Mouse (Mus musculus): Measurements from ENCODE around the gene Prmt1.

Gene Prmt1

GRCm38 (mm10) chr7:45013366-45014095 lies 27.2 kb upstream of the Prmt1 start:
- no peak for DNase-seq (ENCODE audit: extremely low read depth, insufficient read length, low spot score)

GRCm38 (mm10) chr7:45012824-45013223 lies 26.5 kb upstream of the Prmt1 start:
- DNase-seq (ENCODE audit: extremely low read depth, insufficient read length, low spot score) = no peak

GRCm38 (mm10) chr7:45012011-45012410 lies 25.6 kb upstream of the Prmt1 start:
- DNase-seq (ENCODE audit: extremely low read depth, insufficient read length, low spot score) = no peak

- no peak for DNase-seq (ENCODE audit: extremely low read depth, insufficient read length, low spot score)
These were observed 22.0 kb upstream of the Prmt1 start for GRCm38 (mm10) chr7:45008411-45008810.

- no peak for DNase-seq (ENCODE audit: extremely low read depth, insufficient read length, low spot score)
These were observed 21.5 kb upstream of the Prmt1 start for GRCm38 (mm10) chr7:45007846-45008245.

- DNase-seq (ENCODE audit: extremely low read depth, insufficient read length, low spot score) = no peak
These were observed 20.8 kb upstream of the Prmt1 start for GRCm38 (mm10) chr7:45007141-45007540.

GRCm38 (mm10) chr7:45006503-45006902 lies 20.1 kb upstream of the Prmt1 start:
- DNase-seq (ENCODE audit: extremely low read depth, insufficient read length, low spot score) = no peak

GRCm38 (mm10) chr7:45005321-45005992 lies 19.1 kb upstream of the Prmt1 start:
- no peak for DNase-seq (ENCODE audit: extremely low read depth, insufficient read length, low spot score)

- no peak for DNase-seq (ENCODE audit: extremely low read depth, insufficient read length, low spot score)
These were observed 18.2 kb upstream of the Prmt1 start for GRCm38 (mm10) chr7:45004546-45004945.

GRCm38 (mm10) chr7:45002440-45002839 lies 16.1 kb upstream of the Prmt1 start:
- peak; percentile 56 for DNase-seq (ENCODE audit: extremely low read depth, insufficient read length, low spot score)

- DNase-seq (ENCODE audit: extremely low read depth, insufficient read length, low spot score) = no peak
These were observed 14.3 kb upstream of the Prmt1 start for GRCm38 (mm10) chr7:45000539-45001114.

GRCm38 (mm10) chr7:44999753-45000152 lies 13.4 kb upstream of the Prmt1 start:
- no peak for DNase-seq (ENCODE audit: extremely low read depth, insufficient read length, low spot score)

GRCm38 (mm10) chr7:44998501-44998955 lies 12.2 kb upstream of the Prmt1 start, which contains the start of gene Bcl2l12:
TSS of gene Bcl2l12 (minus strand) at chr7:44998712.
- DNase-seq (ENCODE audit: extremely low read depth, insufficient read length, low spot score) = peak; percentile 88

- no peak for DNase-seq (ENCODE audit: extremely low read depth, insufficient read length, low spot score)
These were observed 11.6 kb upstream of the Prmt1 start for GRCm38 (mm10) chr7:44997940-44998428.

GRCm38 (mm10) chr7:44997231-44997939 lies 11.0 kb upstream of the Prmt1 start, which contains the start of gene Irf3:
TSS of gene Irf3 (plus strand) at chr7:44997648.
- peak; percentile 96 for DNase-seq (ENCODE audit: extremely low read depth, insufficient read length, low spot score)

- no peak for DNase-seq (ENCODE audit: extremely low read depth, insufficient read length, low spot score)
These were observed 10.3 kb upstream of the Prmt1 start for GRCm38 (mm10) chr7:44996672-44997071.

GRCm38 (mm10) chr7:44986879-44987718 lies 731 bp upstream of the Prmt1 start:
- no peak for DNase-seq (ENCODE audit: extremely low read depth, insufficient read length, low spot score)

GRCm38 (mm10) chr7:44985595-44986191 lies 675 bp downstream of the Prmt1 start:
- peak; percentile 68 for DNase-seq (ENCODE audit: extremely low read depth, insufficient read length, low spot score)

- no peak for DNase-seq (ENCODE audit: extremely low read depth, insufficient read length, low spot score)
These were observed 1.6 kb downstream of the Prmt1 start for GRCm38 (mm10) chr7:44984833-44985164.

Data from 3134 (cell line).